Mouse (Mus musculus): Measurements from ENCODE around the gene Gm156. TPM values are rescaled to one million over a fixed set of nuclear protein-coding genes. Genes with fewer than 3 reads are reported as not detected.
"Not testable (repeated sequence)": the region's sequence is repeated elsewhere in the genome, so short reads cannot be mapped to it uniquely, and the experiment has no call there.

Gene Gm156
- not detected for polyA plus RNA-seq (2021)

DNA sequence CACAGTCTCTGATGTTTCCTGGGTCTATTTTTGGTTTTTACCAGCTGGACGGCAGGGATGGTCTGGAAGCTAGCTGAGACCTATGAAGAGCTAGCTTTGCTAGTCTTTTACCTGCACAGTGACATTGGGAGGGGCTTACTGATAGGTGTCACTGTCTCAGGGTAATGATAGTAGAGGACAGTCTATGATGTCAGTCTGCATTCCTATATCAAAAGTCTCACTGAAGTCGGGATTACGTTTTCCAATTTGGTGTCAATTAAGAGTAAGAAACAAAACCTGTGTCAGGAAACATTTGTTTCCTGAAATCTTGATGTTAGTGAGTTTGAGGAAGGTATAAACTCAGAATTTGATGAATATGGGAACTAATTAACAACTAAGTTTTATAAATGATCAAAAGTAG lies at the start of gene Gm156:
Gm156 (minus strand) TSS at position 101 of the 400 bp plus-strand sequence.
- ATAC-seq, POLR2A ChIA-PET: not testable (repeated sequence)

DNA sequence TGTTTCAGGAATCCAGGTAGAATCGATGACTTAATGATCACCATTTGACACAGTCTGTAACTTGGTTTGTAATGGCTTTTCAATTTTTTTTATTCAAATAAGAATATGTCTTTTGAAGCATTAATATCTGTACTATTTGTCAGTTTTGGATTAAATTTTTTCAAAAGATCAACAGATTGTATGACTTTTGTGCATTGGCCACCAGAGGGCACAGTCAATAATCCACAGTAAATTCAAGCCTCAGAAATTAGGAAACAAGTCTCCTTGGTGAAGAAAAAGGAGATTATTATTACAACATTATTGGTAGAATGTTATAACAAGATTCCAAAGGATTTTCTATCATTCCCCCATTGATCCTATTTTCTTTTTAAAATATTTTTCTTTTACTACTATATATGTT lies 41.5 kb upstream of the Gm156 start:
- POLR2A ChIA-PET, result no interaction called here

More for the DNA sequence above, at the start of gene Gm156:
- DNase-seq (ENCODE audit: low read depth, low spot score); H3K27me3 ChIP-seq; in situ Hi-C loops (cut with MboI; ENCODE audit: low pct_unique_long_range_greater_than_20kb): not testable (repeated sequence)
- CTCF ChIA-PET, result interaction anchor here (1.2 kb wide), 1 partner anchor 18 kb away, joined by 3 read pairs; no protein-coding TSS in a partner anchor

DNA sequence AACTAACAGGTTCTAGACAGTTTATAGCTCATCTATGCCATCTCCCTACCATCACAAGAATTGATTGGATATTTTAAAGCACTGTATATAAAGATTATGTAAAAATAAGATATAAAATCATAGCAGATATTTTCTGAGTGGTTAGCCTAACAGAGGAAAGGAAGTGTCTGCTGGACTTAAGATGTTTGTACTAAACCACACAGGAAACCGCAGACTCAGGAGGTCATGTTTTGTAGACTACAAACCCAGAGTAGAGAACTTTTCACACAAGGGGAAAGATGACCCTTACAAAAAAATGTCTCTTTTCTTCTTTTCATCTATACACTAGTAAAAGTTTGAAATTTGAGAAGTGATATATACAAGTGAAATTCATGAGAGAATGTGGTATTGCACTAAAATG lies 39.9 kb upstream of the Gm156 start:
- DNase-seq (ENCODE audit: low read depth, low spot score), result no peak
- no peak for TF ChIP-seq CTCF (IDR thresholded peaks at IDR 0.05)
- POLR2A ChIA-PET, result no interaction called here
- H3K27me3 ChIP-seq, result no peaks in the 10 kb centered on the region
- in situ Hi-C loops (cut with MboI; ENCODE audit: low pct_unique_long_range_greater_than_20kb), result no loop called here
- CTCF ChIA-PET, result no interaction called here
- ATAC-seq, result no peak

More for the DNA sequence above, 41.5 kb upstream of the Gm156 start:
- no peak for TF ChIP-seq CTCF (IDR thresholded peaks at IDR 0.05)
- DNase-seq (ENCODE audit: low read depth, low spot score) (no peak), ATAC-seq (no peak)
- in situ Hi-C loops (cut with MboI; ENCODE audit: low pct_unique_long_range_greater_than_20kb), result no loop called here
- CTCF ChIA-PET, result no interaction called here
- no peaks in the 10 kb centered on the region for H3K27me3 ChIP-seq

DNA sequence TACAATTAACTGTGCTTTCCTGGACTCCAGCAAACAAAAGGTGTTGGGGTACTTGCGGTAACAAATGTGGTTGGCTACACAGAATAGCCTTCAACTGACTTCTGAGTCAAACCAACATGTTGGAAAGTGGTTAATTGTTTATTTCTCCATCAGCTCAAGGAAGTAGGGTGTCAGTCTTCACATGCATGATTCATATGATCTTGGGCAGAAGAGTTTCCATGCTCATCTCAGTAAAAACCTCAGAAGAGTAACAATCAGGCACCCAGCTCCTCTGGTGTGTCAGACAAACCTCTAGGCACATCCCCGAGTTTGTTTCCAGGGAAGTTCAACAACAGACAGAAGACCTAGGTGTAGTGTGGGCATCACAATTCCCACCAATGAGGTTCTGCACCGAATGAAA lies 33.7 kb upstream of the Gm156 start:
- POLR2A ChIA-PET, result no interaction called here
- in situ Hi-C loops (cut with MboI; ENCODE audit: low pct_unique_long_range_greater_than_20kb), result no loop called here
- ATAC-seq, result no peak
- no peaks in the 10 kb centered on the region for H3K27me3 ChIP-seq
- CTCF ChIA-PET, result no interaction called here
- no peak for DNase-seq (ENCODE audit: low read depth, low spot score)
- TF ChIP-seq CTCF (IDR thresholded peaks at IDR 0.05), result no peak

DNA sequence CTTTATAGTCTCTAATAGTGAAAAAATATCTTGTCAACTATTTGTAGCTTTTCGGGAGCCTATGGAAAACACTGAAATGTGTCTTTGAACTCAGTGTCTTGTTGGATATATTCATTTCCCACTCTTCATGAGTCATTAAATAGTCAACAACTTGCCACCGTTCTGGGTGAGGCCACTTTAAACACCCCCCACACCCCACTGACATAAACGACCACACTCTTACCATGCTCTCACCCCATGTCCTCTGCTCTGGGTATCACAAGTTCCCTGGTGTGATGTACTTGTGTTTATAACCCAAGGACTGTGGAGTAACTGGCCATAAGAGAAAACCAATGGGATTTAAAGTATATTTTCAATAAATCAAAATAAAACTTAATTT lies 36.4 kb downstream of the Gm156 start:
- POLR2A ChIA-PET, result no interaction called here
- CTCF ChIA-PET, result no interaction called here
- in situ Hi-C loops (cut with MboI; ENCODE audit: low pct_unique_long_range_greater_than_20kb), result no loop called here
- H3K27me3 ChIP-seq, result no peaks in the 10 kb centered on the region
- TF ChIP-seq CTCF (IDR thresholded peaks at IDR 0.05), result no peak
- ATAC-seq (no peak), DNase-seq (ENCODE audit: low read depth, low spot score) (no peak)

DNA sequence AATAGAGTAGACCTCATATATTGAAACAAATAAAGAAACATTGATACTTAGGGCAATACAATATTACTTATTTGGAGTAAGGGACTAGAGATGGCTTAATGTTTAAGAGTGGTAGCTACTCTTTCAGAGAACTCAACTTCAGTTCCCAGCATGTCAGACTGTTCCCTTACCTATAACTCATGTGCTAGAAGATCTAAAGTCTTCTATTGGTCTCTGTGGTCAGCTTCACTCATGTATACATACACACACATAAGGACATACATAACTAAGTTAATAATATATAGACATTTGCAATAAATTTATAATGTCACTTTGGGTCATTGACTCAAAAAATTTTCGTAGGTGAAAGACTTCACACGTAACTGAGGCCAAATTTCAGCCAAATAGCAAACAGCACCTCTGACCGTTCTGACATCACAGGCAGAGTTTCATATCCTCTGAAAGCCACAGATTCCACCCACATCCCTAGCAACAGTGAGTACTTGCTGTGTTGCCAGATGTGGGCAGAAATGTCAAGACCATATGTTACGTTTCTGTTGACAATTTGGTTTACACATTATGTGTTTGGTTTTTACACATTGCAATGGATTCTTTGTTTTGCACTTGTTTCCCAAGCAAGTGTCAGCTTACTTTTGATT lies 36.9 kb downstream of the Gm156 start:
- no peak for TF ChIP-seq CTCF (IDR thresholded peaks at IDR 0.05)
- POLR2A ChIA-PET, result no interaction called here
- ATAC-seq, result no peak
- CTCF ChIA-PET, result no interaction called here
- in situ Hi-C loops (cut with MboI; ENCODE audit: low pct_unique_long_range_greater_than_20kb), result no loop called here
- no peaks in the 10 kb centered on the region for H3K27me3 ChIP-seq
- no peak for DNase-seq (ENCODE audit: low read depth, low spot score)

DNA sequence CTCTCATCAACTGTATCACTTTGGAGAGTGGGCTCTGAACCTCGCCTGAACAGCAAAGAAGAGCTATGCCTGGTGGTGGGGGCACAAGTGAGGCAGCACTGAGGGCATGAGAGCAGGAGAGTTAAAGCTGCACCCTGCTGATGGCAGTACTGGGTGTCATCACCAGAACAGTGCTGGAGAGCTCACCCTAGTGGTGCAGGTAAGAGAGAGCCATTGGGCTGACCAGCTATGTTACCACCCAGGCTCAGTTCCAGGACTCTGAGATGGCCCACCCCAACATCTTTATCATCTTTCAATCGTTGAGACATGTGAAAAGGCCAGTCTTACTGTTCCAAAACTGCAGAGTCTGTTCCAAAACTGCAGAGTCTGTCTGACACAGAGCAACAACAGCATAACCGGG lies 37.9 kb downstream of the Gm156 start:
- ATAC-seq (no peak), DNase-seq (ENCODE audit: low read depth, low spot score) (no peak)
- H3K27me3 ChIP-seq, result no peaks in the 10 kb centered on the region
- POLR2A ChIA-PET, result no interaction called here
- CTCF ChIA-PET, result no interaction called here
- TF ChIP-seq CTCF (IDR thresholded peaks at IDR 0.05), result no peak
- in situ Hi-C loops (cut with MboI; ENCODE audit: low pct_unique_long_range_greater_than_20kb), result no loop called here

DNA sequence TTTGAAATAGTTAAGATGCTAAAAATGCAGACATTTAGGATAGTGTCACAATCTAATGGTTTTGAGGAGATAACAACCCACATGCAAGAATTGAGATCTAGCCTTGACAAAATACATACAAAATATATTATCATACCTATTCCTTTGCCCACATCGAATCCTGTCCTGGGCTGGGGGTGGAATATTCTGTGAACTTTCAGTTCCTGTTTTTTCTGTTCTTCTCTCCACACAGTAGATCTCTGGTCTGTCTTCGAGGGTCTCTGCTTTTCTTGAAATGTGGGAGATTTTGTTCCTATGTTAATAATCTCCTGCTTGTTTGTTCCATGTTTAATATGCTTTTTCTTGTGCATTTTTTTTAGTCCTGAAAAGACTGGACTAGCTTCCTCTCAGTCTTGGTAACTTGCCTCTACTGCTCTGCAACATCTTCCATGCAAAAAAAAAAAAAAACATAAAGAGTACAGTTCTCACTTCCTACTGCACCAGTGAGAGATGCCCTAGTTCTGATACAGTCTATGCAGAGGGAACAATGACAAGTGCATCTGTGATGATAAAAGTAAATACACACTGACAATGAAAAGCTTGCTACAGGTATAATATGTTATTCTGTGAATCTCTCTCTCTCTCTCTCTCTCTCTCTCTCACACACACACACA lies 43.9 kb downstream of the Gm156 start, which contains the start of gene Klri2:
Klri2 (minus strand) TSS at position 416 of the 653 bp plus-strand sequence.
- ChIA-PET POLR2A (no interaction called here), CTCF (no interaction called here)
- DNase-seq (ENCODE audit: low read depth, low spot score) (no peak), ATAC-seq (no peak)
- TF ChIP-seq CTCF (IDR thresholded peaks at IDR 0.05), result no peak
- H3K27me3 ChIP-seq, result no peaks in the 10 kb centered on the region
- in situ Hi-C loops (cut with MboI; ENCODE audit: low pct_unique_long_range_greater_than_20kb), result no loop called here

DNA sequence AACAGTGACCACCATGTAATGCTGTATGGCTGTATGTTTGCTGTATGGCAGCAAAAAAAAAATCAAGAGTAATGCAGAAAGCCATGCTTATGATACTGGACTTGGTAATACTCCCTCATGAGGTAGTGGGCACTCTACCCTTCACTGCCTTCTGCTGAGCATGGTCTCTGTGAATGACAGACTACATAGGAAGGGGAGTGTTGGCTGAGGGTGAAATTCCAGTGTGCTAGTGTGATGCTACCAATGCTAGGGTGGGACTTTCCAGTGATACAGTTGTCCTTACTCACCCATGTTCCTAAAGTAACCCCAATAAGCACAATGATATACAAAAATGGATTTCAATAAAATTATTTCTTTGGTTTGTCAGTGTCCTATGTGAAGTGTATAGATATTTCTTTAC lies 47.7 kb downstream of the Gm156 start:
- in situ Hi-C loops (cut with MboI; ENCODE audit: low pct_unique_long_range_greater_than_20kb), result no loop called here
- no peaks in the 10 kb centered on the region for H3K27me3 ChIP-seq
- TF ChIP-seq CTCF (IDR thresholded peaks at IDR 0.05), result no peak
- CTCF ChIA-PET, result no interaction called here
- POLR2A ChIA-PET, result no interaction called here
- ATAC-seq, result no peak
- no peak for DNase-seq (ENCODE audit: low read depth, low spot score)

DNA sequence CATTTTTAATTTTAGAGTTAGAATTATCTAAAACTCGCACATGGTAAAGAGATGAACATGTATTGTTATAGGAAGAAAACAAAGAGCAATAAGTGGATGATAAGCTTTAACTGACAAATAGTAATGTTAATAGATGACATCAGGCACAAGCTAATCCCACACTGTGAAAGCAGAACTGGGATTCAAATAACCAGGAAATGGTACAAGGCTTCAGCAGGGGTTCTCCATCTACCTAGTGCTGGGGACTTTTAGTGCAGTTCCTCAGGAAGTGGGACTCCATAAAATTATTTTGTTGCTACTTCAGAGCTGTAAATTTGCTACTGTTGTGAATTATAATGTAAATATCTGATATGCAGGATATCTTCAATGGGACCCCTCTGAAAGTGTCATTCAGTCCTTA lies 56.8 kb downstream of the Gm156 start:
- ChIA-PET POLR2A (no interaction called here), CTCF (no interaction called here)
- ATAC-seq, result no peak
- in situ Hi-C loops (cut with MboI; ENCODE audit: low pct_unique_long_range_greater_than_20kb), result no loop called here
- no peak for TF ChIP-seq CTCF (IDR thresholded peaks at IDR 0.05)
- DNase-seq (ENCODE audit: low read depth, low spot score), result no peak
- peaks cover 4% of the 10 kb centered on the region for H3K27me3 ChIP-seq

DNA sequence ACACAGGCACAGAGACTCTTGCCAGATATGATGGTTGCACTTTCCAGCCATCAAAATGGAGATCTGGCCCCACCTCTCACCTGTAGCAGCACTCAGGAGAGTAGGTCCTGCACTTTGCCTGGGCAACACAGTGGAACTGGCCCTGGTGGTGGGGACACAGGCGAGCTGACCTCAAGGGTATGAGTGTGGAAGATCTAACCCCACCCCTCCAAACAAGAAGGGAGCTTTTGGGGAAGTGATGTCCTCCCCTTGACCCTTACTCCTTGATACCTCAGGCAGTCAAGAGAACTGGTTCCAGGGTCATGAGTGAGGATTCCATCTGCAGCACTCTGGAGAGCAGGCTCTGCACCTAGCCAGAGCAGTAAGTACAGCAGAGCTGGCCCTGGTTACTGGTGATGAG lies 62.7 kb downstream of the Gm156 start:
- in situ Hi-C loops (cut with MboI; ENCODE audit: low pct_unique_long_range_greater_than_20kb), result no loop called here
- no peak for ATAC-seq

DNA sequence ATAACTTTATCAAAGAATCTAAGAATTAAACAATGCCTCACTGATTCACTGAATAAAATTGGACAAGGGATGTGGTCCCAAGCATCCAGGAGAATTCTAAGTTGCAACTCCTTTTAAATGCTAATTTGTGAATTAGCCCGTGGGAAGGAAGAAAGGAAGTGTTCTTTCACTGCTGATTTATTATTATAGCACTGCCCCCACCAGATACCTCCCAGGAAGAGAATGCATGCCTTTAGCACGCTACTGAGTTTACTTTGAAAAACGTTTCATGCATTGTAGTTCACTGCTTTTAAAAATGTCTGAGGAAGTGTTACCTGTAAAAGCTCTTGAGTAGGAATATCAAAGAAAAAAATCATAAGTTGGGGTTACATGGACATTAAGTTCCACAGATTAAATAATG lies 63.6 kb downstream of the Gm156 start:
- no peak for ATAC-seq

More for the DNA sequence above, 62.7 kb downstream of the Gm156 start:
- no peak for DNase-seq (ENCODE audit: low read depth, low spot score)
- POLR2A ChIA-PET, result no interaction called here
- CTCF ChIA-PET, result no interaction called here
- TF ChIP-seq CTCF (IDR thresholded peaks at IDR 0.05), result no peak
- H3K27me3 ChIP-seq, result peaks cover 4% of the 10 kb centered on the region

More for the DNA sequence above, 63.6 kb downstream of the Gm156 start:
- peaks cover 4% of the 10 kb centered on the region for H3K27me3 ChIP-seq
- in situ Hi-C loops (cut with MboI; ENCODE audit: low pct_unique_long_range_greater_than_20kb), result no loop called here
- POLR2A ChIA-PET, result no interaction called here
- CTCF ChIA-PET, result no interaction called here
- TF ChIP-seq CTCF (IDR thresholded peaks at IDR 0.05), result no peak
- no peak for DNase-seq (ENCODE audit: low read depth, low spot score)
